Mouse (Mus musculus): Measurements from ENCODE around the gene Rpl9-ps6.

- TF ChIP-seq CTCF (IDR thresholded peaks at IDR 0.05; ENCODE audit: low read depth) (no peak), EP300 (IDR thresholded peaks at IDR 0.05; ENCODE audit: low read depth) (no peak)
Measured at GRCm38 (mm10) chr19:32494611-32495010, 28.2 kb upstream of the Rpl9-ps6 start.
